ENCODE assay signal across 8 mouse cellular contexts in genomic region chr19:38043281-38043981, GRCm38 (mm10). TPM values are rescaled to one million over a fixed set of nuclear protein-coding genes. Genes with fewer than 3 reads are reported as not detected.
DNase-seq lines count a peak whose midpoint lies in the region; ATAC-seq and TF ChIP-seq lines count a peak whose summit lies in the region.

Myof (minus strand) TSS chr19:38043577.

- no peak for TF ChIP-seq EP300 in liver, embryonic 14.5 days (IDR thresholded peaks at IDR 0.05; ENCODE audit: low read depth)

- peak within 1 kb of the TSS; percentile 40 for H3K4me3 ChIP-seq in liver, embryonic 14.5 days (ENCODE audit: insufficient read depth in 1 of 2, low read depth in 2 of 2, low read length in 2 of 2)

- peak; percentile 28 for DNase-seq in layer of hippocampus, adult 11-12 months (ENCODE audit: low spot score)
- no peak for DNase-seq in layer of hippocampus, adult 9-10 months (ENCODE audit: low spot score)
- peak; percentile 49 for DNase-seq in brain, embryonic 14.5 days (ENCODE audit: low read depth)
- DNase-seq in gastrocnemius, postnatal 4 days (ENCODE audit: low spot score in 2 of 2), result peak; percentile 53 to 71
- peak; percentile 42 for DNase-seq in induced T-regulatory cell, adult 2 months (ENCODE audit: low read depth)
- DNase-seq in liver, embryonic 14.5 days (ENCODE audit: low read depth in 3 of 3, low spot score in 3 of 3), result no peak
- DNase-seq in naive thymus-derived CD4-positive, alpha-beta T cell, adult 2 months (ENCODE audit: low read depth), result peak; percentile 23
- DNase-seq in urinary bladder, postnatal 36 days (ENCODE audit: low spot score in 2 of 2), result peak; percentile 72 to 76

- no peaks in the 10 kb centered on the region for H3K36me3 ChIP-seq in liver, embryonic 14.5 days (replicated peaks; ENCODE audit: control insufficient read depth, insufficient read depth, low read depth)

- no peak within 1 kb of the TSS for H3K27ac ChIP-seq in liver, embryonic 14.5 days

- TF ChIP-seq POLR2A in brain, embryonic 14.5 days (IDR thresholded peaks at IDR 0.05; ENCODE audit: borderline replicate concordance, extremely low read depth, insufficient read depth, insufficient read length, poor library complexity, severe bottlenecking), result no peak

- no peaks in the 10 kb centered on the region for H3K9me3 ChIP-seq in liver, embryonic 14.5 days (ENCODE audit: control insufficient read depth, low read length)

- under 1% methylated on average over 28 of the region's 28 CpGs for WGBS in liver, embryonic 14.5 days (ENCODE audit: insufficient replicate concordance)

- peaks cover 20% of the 10 kb centered on the region for H3K27me3 ChIP-seq in liver, embryonic 14.5 days (ENCODE audit: control insufficient read depth, insufficient read depth, low read length)

- TF ChIP-seq CTCF in brain, embryonic 14.5 days (IDR thresholded peaks at IDR 0.05; ENCODE audit: borderline replicate concordance, extremely low read depth, insufficient read depth, insufficient read length), result peak; percentile 29; the same call in 1 of the 2 replicates
- no peak; the same call in 1 of the 2 replicates for TF ChIP-seq CTCF in liver, embryonic 14.5 days (IDR thresholded peaks at IDR 0.05; ENCODE audit: low read depth)

- no peak for ATAC-seq in liver, embryonic 14.5 days (ENCODE audit: insufficient read depth)

- no peak within 1 kb of the TSS for H3K9ac ChIP-seq in liver, embryonic 14.5 days (replicated peaks)

- no peaks in the 10 kb centered on the region; a peak in 1 of 4 replicates for H3K4me1 ChIP-seq in liver, embryonic 14.5 days (replicated peaks; ENCODE audit: control insufficient read depth in 2 of 2, insufficient read depth in 2 of 2, low read length in 1 of 2)

- peak within 1 kb of the TSS; percentile 54 for H3K4me2 ChIP-seq in liver, embryonic 14.5 days (ENCODE audit: low read depth)

RNA-seq across cellular contexts. Expression of gene Myof, which starts in this region (rescaled TPM):
- polyA plus RNA-seq in brain, embryonic 14.5 days (2012; rRNA removed), result 3.4 and 4.6 TPM in 2 replicates
- total RNA-seq in gastrocnemius, postnatal 4 days (2021), result 10 to 100 TPM; 20.7 to 21.8 TPM
- polyA plus RNA-seq in liver, embryonic 14.5 days (2012; rRNA removed), result 1.2 and 2.0 TPM in 2 replicates
- polyA plus RNA-seq in liver, embryonic 14.5 days (2014; fragmentation: Nextera tagmentation; extraction: Ambion mirVana), result 1.2 and 1.3 TPM in 2 replicates

Comparison
In these comparisons a context has a peak if more than half of its experiments do, and no peak if none do; other contexts are left out.
1. DNase-seq: peak in layer of hippocampus, adult 11-12 months (single experiment), brain, embryonic 14.5 days (single experiment), gastrocnemius, postnatal 4 days (2 of 2), induced T-regulatory cell, adult 2 months (single experiment), naive thymus-derived CD4-positive, alpha-beta T cell, adult 2 months (single experiment) and urinary bladder, postnatal 36 days (2 of 2); none in layer of hippocampus, adult 9-10 months (single experiment) and liver, embryonic 14.5 days (0 of 3).